Mouse (Mus musculus): Measurements from ENCODE around the gene Cox6b2. TPM values are rescaled to one million over a fixed set of nuclear protein-coding genes. Genes with fewer than 3 reads are reported as not detected.

Cox6b2 gene
- polyA plus RNA-seq, 1 experiment from 2014 or later = 70.0 TPM

GRCm38 (mm10) chr7:4740309-4740727 is 12.6 kb downstream of the Cox6b2 start:
- Histone ChIP-seq H3K27me3 (no peaks in the 10 kb centered on the region), H3K4me2 (peak overlapping the region; percentile 89), H3K4me3 (replicated peaks) (peak overlapping the region; percentile 72), H3K36me3 (peaks cover 33% of the 10 kb centered on the region), H3K9me3 (no peaks in the 10 kb centered on the region), H3K9ac (replicated peaks) (peak overlapping the region; percentile 87), H3K27ac (peak overlapping the region; percentile 91), H3K4me1 (replicated peaks) (peaks cover 21% of the 10 kb centered on the region)
- WGBS = under 1% methylated on average over 14 of the region's 14 CpGs
- no peak; the same call in 1 of the 2 replicates for ATAC-seq (ENCODE audit: insufficient number of reproducible peaks, insufficient read depth, low FRiP score, low TSS enrichment, low read depth)

- peak within 1 kb of the TSS; percentile 89 for H3K4me2 ChIP-seq
- H3K4me1 ChIP-seq (replicated peaks) = peaks cover 21% of the 10 kb centered on the region
- no peaks in the 10 kb centered on the region for H3K9me3 ChIP-seq
- under 1% methylated on average over 35 of the region's 44 CpGs for WGBS
- peak within 1 kb of the TSS; percentile 91 for H3K27ac ChIP-seq
- H3K36me3 ChIP-seq = peaks cover 30% of the 10 kb centered on the region
- peak within 1 kb of the TSS; percentile 72 for H3K4me3 ChIP-seq (replicated peaks)
- H3K27me3 ChIP-seq = no peaks in the 10 kb centered on the region
- H3K9ac ChIP-seq (replicated peaks) = peak within 1 kb of the TSS; percentile 87
- ATAC-seq (ENCODE audit: insufficient number of reproducible peaks, insufficient read depth, low FRiP score, low TSS enrichment, low read depth) = peak; percentile 99
These were observed 13.2 kb downstream of the Cox6b2 start, which contains the start of gene Kmt5c for GRCm38 (mm10) chr7:4739544-4740275. Kmt5c (plus strand) TSS chr7:4740115.

- Histone ChIP-seq H3K4me2 (peak overlapping the region; percentile 61), H3K27ac (peak overlapping the region; percentile 79), H3K4me1 (replicated peaks) (peaks cover 21% of the 10 kb centered on the region), H3K9ac (replicated peaks) (peak overlapping the region; percentile 40; the same call in 1 of the 2 replicates), H3K27me3 (no peaks in the 10 kb centered on the region), H3K36me3 (peaks cover 23% of the 10 kb centered on the region), H3K9me3 (no peaks in the 10 kb centered on the region), H3K4me3 (replicated peaks) (peak overlapping the region; percentile 37)
- no peak for ATAC-seq (ENCODE audit: insufficient number of reproducible peaks, insufficient read depth, low FRiP score, low TSS enrichment, low read depth)
- WGBS = 54% methylated on average over 10 of the region's 10 CpGs
These were observed 13.8 kb downstream of the Cox6b2 start for GRCm38 (mm10) chr7:4739041-4739543.

- Histone ChIP-seq H3K9me3 (peaks cover 3% of the 10 kb centered on the region; the same call in 1 of the 2 replicates), H3K27me3 (no peaks in the 10 kb centered on the region), H3K4me2 (no peak overlapping the region), H3K27ac (no peak overlapping the region), H3K4me3 (replicated peaks) (no peak overlapping the region), H3K36me3 (no peaks in the 10 kb centered on the region), H3K9ac (replicated peaks) (no peak overlapping the region), H3K4me1 (replicated peaks) (no peaks in the 10 kb centered on the region)
- no peak for ATAC-seq (ENCODE audit: insufficient number of reproducible peaks, insufficient read depth, low FRiP score, low TSS enrichment, low read depth)
- 65% methylated on average over 6 of the region's 6 CpGs for WGBS
These were observed 19.9 kb downstream of the Cox6b2 start for GRCm38 (mm10) chr7:4732968-4733392.

GRCm38 (mm10) chr7:4731090-4731489 is 21.8 kb downstream of the Cox6b2 start:
- Histone ChIP-seq H3K27ac (no peak overlapping the region), H3K4me1 (replicated peaks) (no peaks in the 10 kb centered on the region), H3K27me3 (no peaks in the 10 kb centered on the region), H3K4me2 (no peak overlapping the region), H3K36me3 (no peaks in the 10 kb centered on the region), H3K9me3 (peaks cover 3% of the 10 kb centered on the region; the same call in 1 of the 2 replicates), H3K4me3 (replicated peaks) (no peak overlapping the region), H3K9ac (replicated peaks) (no peak overlapping the region)
- no peak for ATAC-seq (ENCODE audit: insufficient number of reproducible peaks, insufficient read depth, low FRiP score, low TSS enrichment, low read depth)
- WGBS = 82% methylated on average over 5 of the region's 5 CpGs

GRCm38 (mm10) chr7:4725169-4725568 is 27.7 kb downstream of the Cox6b2 start, which contains the start of gene Tmem150b:
Tmem150b (minus strand) TSS chr7:4725249.
- Histone ChIP-seq H3K4me1 (replicated peaks) (no peaks in the 10 kb centered on the region), H3K27ac (no peak within 1 kb of the TSS), H3K27me3 (no peaks in the 10 kb centered on the region), H3K4me2 (peak within 1 kb of the TSS; percentile 51; the same call in 1 of the 2 replicates), H3K4me3 (replicated peaks) (no peak within 1 kb of the TSS), H3K36me3 (no peaks in the 10 kb centered on the region), H3K9ac (replicated peaks) (peak within 1 kb of the TSS; percentile 42; the same call in 1 of the 2 replicates), H3K9me3 (peaks cover 3% of the 10 kb centered on the region; the same call in 1 of the 2 replicates)
- WGBS = 81% methylated on average over 7 of the region's 7 CpGs
- no peak for ATAC-seq (ENCODE audit: insufficient number of reproducible peaks, insufficient read depth, low FRiP score, low TSS enrichment, low read depth)

- Histone ChIP-seq H3K27me3 (no peaks in the 10 kb centered on the region), H3K27ac (no peak overlapping the region), H3K4me2 (no peak overlapping the region), H3K36me3 (no peaks in the 10 kb centered on the region), H3K4me1 (replicated peaks) (no peaks in the 10 kb centered on the region), H3K4me3 (replicated peaks) (no peak overlapping the region), H3K9me3 (no peaks in the 10 kb centered on the region), H3K9ac (replicated peaks) (no peak overlapping the region)
- no peak for ATAC-seq (ENCODE audit: insufficient number of reproducible peaks, insufficient read depth, low FRiP score, low TSS enrichment, low read depth)
- 69% methylated on average over 3 of the region's 3 CpGs for WGBS
These were observed 28.5 kb downstream of the Cox6b2 start for GRCm38 (mm10) chr7:4724359-4724758.

GRCm38 (mm10) chr7:4723508-4723907 is 29.4 kb downstream of the Cox6b2 start:
- 40% methylated on average over 12 of the region's 12 CpGs for WGBS
- H3K4me2 ChIP-seq = peak overlapping the region; percentile 51
- H3K9ac ChIP-seq (replicated peaks) = 0 out of 2 replicates have a peak overlapping the region, but pooled peaks have one; percentile 42
- no peak overlapping the region for H3K27ac ChIP-seq
- ATAC-seq (ENCODE audit: insufficient number of reproducible peaks, insufficient read depth, low FRiP score, low TSS enrichment, low read depth) = peak; percentile 34; the same call in 1 of the 2 replicates
- no peaks in the 10 kb centered on the region for H3K4me1 ChIP-seq (replicated peaks)
- H3K36me3 ChIP-seq = no peaks in the 10 kb centered on the region
- no peaks in the 10 kb centered on the region for H3K27me3 ChIP-seq
- H3K9me3 ChIP-seq = no peaks in the 10 kb centered on the region
- peak overlapping the region; percentile 24; the same call in 1 of the 2 replicates for H3K4me3 ChIP-seq (replicated peaks)

- H3K27me3 ChIP-seq = no peaks in the 10 kb centered on the region
- 85% methylated on average over 3 of the region's 3 CpGs for WGBS
- H3K4me3 ChIP-seq (replicated peaks) = no peak overlapping the region
- peaks cover 32% of the 10 kb centered on the region for H3K36me3 ChIP-seq
- H3K9me3 ChIP-seq = no peaks in the 10 kb centered on the region
- H3K4me2 ChIP-seq = no peak overlapping the region
- no peaks in the 10 kb centered on the region for H3K4me1 ChIP-seq (replicated peaks)
- no peak for ATAC-seq (ENCODE audit: insufficient number of reproducible peaks, insufficient read depth, low FRiP score, low TSS enrichment, low read depth)
- no peak overlapping the region for H3K9ac ChIP-seq (replicated peaks)
- no peak overlapping the region for H3K27ac ChIP-seq
These were observed 33.6 kb downstream of the Cox6b2 start for GRCm38 (mm10) chr7:4719276-4719675.

- H3K4me2 ChIP-seq = no peak overlapping the region
- H3K27me3 ChIP-seq = no peaks in the 10 kb centered on the region
- H3K4me1 ChIP-seq (replicated peaks) = no peaks in the 10 kb centered on the region
- H3K4me3 ChIP-seq (replicated peaks) = no peak overlapping the region
- H3K36me3 ChIP-seq = peaks cover 56% of the 10 kb centered on the region
- H3K27ac ChIP-seq = no peak overlapping the region
- H3K9ac ChIP-seq (replicated peaks) = no peak overlapping the region
- ATAC-seq (ENCODE audit: insufficient number of reproducible peaks, insufficient read depth, low FRiP score, low TSS enrichment, low read depth) = no peak
- H3K9me3 ChIP-seq = no peaks in the 10 kb centered on the region
- WGBS = 76% methylated on average over 6 of the region's 6 CpGs
These were observed 35.9 kb downstream of the Cox6b2 start for GRCm38 (mm10) chr7:4716955-4717354.

- H3K27ac ChIP-seq = no peak overlapping the region
- H3K27me3 ChIP-seq = no peaks in the 10 kb centered on the region
- no peak for ATAC-seq (ENCODE audit: insufficient number of reproducible peaks, insufficient read depth, low FRiP score, low TSS enrichment, low read depth)
- no peaks in the 10 kb centered on the region for H3K4me1 ChIP-seq (replicated peaks)
- no peak overlapping the region for H3K4me2 ChIP-seq
- peaks cover 95% of the 10 kb centered on the region for H3K36me3 ChIP-seq
- WGBS = 84% methylated on average over 3 of the region's 3 CpGs
- H3K9ac ChIP-seq (replicated peaks) = no peak overlapping the region
- H3K9me3 ChIP-seq = no peaks in the 10 kb centered on the region
- H3K4me3 ChIP-seq (replicated peaks) = no peak overlapping the region
These were observed 40.3 kb downstream of the Cox6b2 start for GRCm38 (mm10) chr7:4712594-4712993.

All from limb, embryonic 12.5 days (tissue).